In the genomic region with DNA sequence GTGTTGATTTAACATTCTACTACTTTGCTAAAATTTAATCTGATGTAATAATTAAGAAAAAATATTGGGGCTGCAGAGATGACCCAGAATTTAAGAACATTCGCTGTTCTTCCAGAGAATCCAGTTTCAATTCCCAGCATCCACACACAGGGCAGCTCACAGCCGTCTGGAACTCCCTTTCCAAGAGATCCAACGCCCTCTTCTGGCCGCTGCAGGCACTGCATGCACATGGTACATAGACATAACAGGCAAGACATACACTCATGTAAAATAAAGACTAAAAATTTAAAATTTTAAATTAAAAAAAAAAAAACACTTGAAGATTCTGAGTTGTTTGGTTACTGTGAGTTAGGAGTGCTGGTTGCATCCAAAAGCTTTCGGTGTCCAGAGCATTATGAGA, we compare ENCODE assay signal across 11 mouse cellular contexts. TPM values are rescaled to one million over a fixed set of nuclear protein-coding genes. Genes with fewer than 3 reads are reported as not detected.
A peak's percentile ranks its signal among the peaks of the same experiment; 100 is the strongest.
DNase-seq lines count a peak whose midpoint lies in the region; ATAC-seq and TF ChIP-seq lines count a peak whose summit lies in the region.
"Had no signal": no experiment of that assay in that cellular context is flagged by ENCODE, and none has a peak within 500 bp of the region (broad histone marks: within the 10 kb centered on the region; RNA-seq: fewer than 3 reads in every experiment).

No protein-coding gene starts in this region.

- no peak overlapping the region for H3K4me2 ChIP-seq in liver, embryonic 11.5 days
- H3K4me2 ChIP-seq: neural tube, embryonic 15.5 days had no signal

- H3K9me3 ChIP-seq in liver, embryonic 11.5 days (ENCODE audit: control insufficient read depth, low read length), result no peaks in the 10 kb centered on the region
- H3K9me3 ChIP-seq: neural tube, embryonic 15.5 days had no signal

- WGBS in liver, adult 2 months, result 58% methylated on average over 5 of the region's 5 CpGs
- 55% methylated on average over 5 of the region's 5 CpGs for WGBS in liver, embryonic 11.5 days

- peaks cover 3% of the 10 kb centered on the region; the same call in 1 of the 2 replicates for H3K4me1 ChIP-seq in liver, adult 2 months (ENCODE audit: control insufficient read depth, insufficient read depth, low read length)
- H3K4me1 ChIP-seq in liver, embryonic 11.5 days (replicated peaks; ENCODE audit: control insufficient read depth, insufficient read depth, low read length), result no peaks in the 10 kb centered on the region
- peaks cover 17% of the 10 kb centered on the region for H3K4me1 ChIP-seq in bone marrow macrophage, adult 2 months (ENCODE audit: control insufficient read depth, insufficient read depth, low read length)
- H3K4me1 ChIP-seq: neural tube, embryonic 15.5 days had no signal

- peak; percentile 49 to 57 for DNase-seq in cerebellum, postnatal 10 days
- no peak for DNase-seq in cerebellum, adult 18-20 months
- DNase-seq in liver, adult 2 months (ENCODE audit: extremely low read depth, low read depth, low spot score), result no peak
- DNase-seq in liver, embryonic 11.5 days (ENCODE audit: low spot score), result no peak
- peak; percentile 10 for DNase-seq in A20 (ENCODE audit: low read depth, low spot score)
- DNase-seq in adrenal gland, postnatal 10 days, result no peak
- DNase-seq: heart, adult 2 months had no signal

- H3K27ac ChIP-seq in liver, adult 2 months (replicated peaks; ENCODE audit: insufficient read depth, low read depth, low read length), result no peak overlapping the region
- H3K27ac ChIP-seq in liver, embryonic 11.5 days (ENCODE audit: low read depth, low read length), result no peak overlapping the region
- no peak overlapping the region for H3K27ac ChIP-seq in bone marrow macrophage, adult 2 months (ENCODE audit: insufficient read depth, low read depth, low read length)
- H3K27ac ChIP-seq: heart, adult 2 months; neural tube, embryonic 15.5 days; stomach, postnatal 0 days had no signal

- no peaks in the 10 kb centered on the region for H3K36me3 ChIP-seq in liver, adult 2 months (ENCODE audit: control insufficient read depth, insufficient read depth, low read length)
- H3K36me3 ChIP-seq in liver, embryonic 11.5 days (ENCODE audit: control insufficient read depth, insufficient read depth, low read length), result no peaks in the 10 kb centered on the region
- H3K36me3 ChIP-seq: neural tube, embryonic 15.5 days had no signal

- peak; percentile 56 for TF ChIP-seq CTCF in liver, adult 2 months (IDR thresholded peaks at IDR 0.05; ENCODE audit: low read depth, low read length)
- peak; percentile 19; the same call in 1 of the 2 replicates for TF ChIP-seq CTCF in bone marrow macrophage, adult 2 months (IDR thresholded peaks at IDR 0.05; ENCODE audit: low read depth, low read length)

- H3K9ac ChIP-seq in liver, adult 2 months (ENCODE audit: low read depth, low read length), result no peak overlapping the region
- no peak overlapping the region for H3K9ac ChIP-seq in liver, embryonic 11.5 days (ENCODE audit: low read depth, low read length)
- H3K9ac ChIP-seq: neural tube, embryonic 15.5 days had no signal

- no peaks in the 10 kb centered on the region for H3K27me3 ChIP-seq in liver, adult 2 months (ENCODE audit: control insufficient read depth, insufficient read depth, low read length)
- no peaks in the 10 kb centered on the region for H3K27me3 ChIP-seq in liver, embryonic 11.5 days (replicated peaks; ENCODE audit: control insufficient read depth, insufficient read depth, low read length)
- H3K27me3 ChIP-seq: neural tube, embryonic 15.5 days had no signal

- no peaks in the 10 kb centered on the region for H3K79me2 ChIP-seq in liver, adult 2 months (ENCODE audit: control insufficient read depth, insufficient read depth, low read length)

- H3K4me3 ChIP-seq in liver, adult 2 months (ENCODE audit: insufficient read depth, low read depth, low read length), result no peak overlapping the region
- no peak overlapping the region for H3K4me3 ChIP-seq in liver, embryonic 11.5 days (ENCODE audit: low read depth, low read length)
- no peak overlapping the region for H3K4me3 ChIP-seq in bone marrow macrophage, adult 2 months (ENCODE audit: insufficient read depth, low read length)
- H3K4me3 ChIP-seq: heart, adult 2 months; neural tube, embryonic 15.5 days had no signal

- TF ChIP-seq POLR2A in liver, adult 2 months (IDR thresholded peaks at IDR 0.05; ENCODE audit: extremely low read depth, insufficient read depth, low read length), result no peak
- no peak for TF ChIP-seq POLR2A in bone marrow macrophage, adult 2 months (IDR thresholded peaks at IDR 0.05; ENCODE audit: borderline replicate concordance, low read depth, low read length)

- no peak for ATAC-seq in liver, embryonic 11.5 days (replicated peaks; ENCODE audit: low FRiP score)
- no peak for ATAC-seq in megakaryocyte, adult 5-6 weeks (ENCODE audit: poor library complexity, severe bottlenecking)

RNA-seq across cellular contexts. Expression of a gene that starts 16.3 kb away (rescaled TPM):
- total RNA-seq in liver, adult 2 months (2014; rRNA removed), result 0.55 and 0.67 TPM in 2 replicates
- polyA plus RNA-seq in liver, adult 2 months (2012; rRNA removed), result 0.27 and 0.95 TPM in 2 replicates
- polyA plus RNA-seq in liver, embryonic 11.5 days (2014; fragmentation: Nextera tagmentation; extraction: Ambion mirVana), result 0.41 and 0.53 TPM in 2 replicates
- 106 and 116 TPM in 2 replicates for polyA plus RNA-seq in bone marrow macrophage, adult 2 months (2012; ENCODE audit: insufficient read depth, insufficient read length, missing spikeins)
- total RNA-seq in megakaryocyte, adult 5-6 weeks (2015), result 34.6 and 35.3 TPM in 2 replicates
- 35.5 and 36.5 TPM in 2 replicates for total RNA-seq in megakaryocyte, adult 5-6 weeks (2017)
- total RNA-seq in adrenal gland, postnatal 10 days (2021), result 1 to 10 TPM; 4.6 to 5.1 TPM

RNA-seq across cellular contexts. Expression of a gene that starts 40.3 kb away (rescaled TPM):
- total RNA-seq in liver, adult 2 months (2014; rRNA removed), result 6.6 and 12.5 TPM in 2 replicates
- polyA plus RNA-seq in liver, adult 2 months (2012; rRNA removed), result 37.1 and 84.4 TPM in 2 replicates
- 0.75 and 0.81 TPM in 2 replicates for polyA plus RNA-seq in liver, embryonic 11.5 days (2014; fragmentation: Nextera tagmentation; extraction: Ambion mirVana)
- polyA plus RNA-seq in bone marrow macrophage, adult 2 months (2012; ENCODE audit: insufficient read depth, insufficient read length, missing spikeins), result not detected in 2 replicates
- total RNA-seq in megakaryocyte, adult 5-6 weeks (2015), result not detected in 2 replicates
- total RNA-seq in megakaryocyte, adult 5-6 weeks (2017), result not detected in 2 replicates
- total RNA-seq in adrenal gland, postnatal 10 days (2021), result 1 to 10 TPM; 1.3 to 2.5 TPM

RNA-seq across cellular contexts. Expression of a gene that starts 42.2 kb away (rescaled TPM):
- total RNA-seq in liver, adult 2 months (2014; rRNA removed), result 0.27 TPM in 1 of 2 replicates, not detected in the other
- polyA plus RNA-seq in liver, adult 2 months (2012; rRNA removed), result 0.06 and 0.09 TPM in 2 replicates
- polyA plus RNA-seq in liver, embryonic 11.5 days (2014; fragmentation: Nextera tagmentation; extraction: Ambion mirVana), result 0.63 and 1.5 TPM in 2 replicates
- polyA plus RNA-seq in bone marrow macrophage, adult 2 months (2012; ENCODE audit: insufficient read depth, insufficient read length, missing spikeins), result 7.7 and 7.8 TPM in 2 replicates
- 3.3 and 4.5 TPM in 2 replicates for total RNA-seq in megakaryocyte, adult 5-6 weeks (2015)
- 3.3 and 4.5 TPM in 2 replicates for total RNA-seq in megakaryocyte, adult 5-6 weeks (2017)
- 1 to 10 TPM; 2.1 to 2.5 TPM for total RNA-seq in adrenal gland, postnatal 10 days (2021)

RNA-seq across cellular contexts. Expression of a gene that starts 48.6 kb away (rescaled TPM):
- total RNA-seq in liver, adult 2 months (2014; rRNA removed), result 0.47 and 1.3 TPM in 2 replicates
- polyA plus RNA-seq in liver, adult 2 months (2012; rRNA removed), result 1.7 and 3.3 TPM in 2 replicates
- 9.1 and 10.1 TPM in 2 replicates for polyA plus RNA-seq in liver, embryonic 11.5 days (2014; fragmentation: Nextera tagmentation; extraction: Ambion mirVana)
- 6.1 and 8.5 TPM in 2 replicates for polyA plus RNA-seq in bone marrow macrophage, adult 2 months (2012; ENCODE audit: insufficient read depth, insufficient read length, missing spikeins)
- total RNA-seq in megakaryocyte, adult 5-6 weeks (2015), result 1.9 and 2.5 TPM in 2 replicates
- total RNA-seq in megakaryocyte, adult 5-6 weeks (2017), result 2.3 and 7.7 TPM in 2 replicates
- total RNA-seq in adrenal gland, postnatal 10 days (2021), result 1 to 10 TPM; 3.8 to 6.2 TPM

RNA-seq across cellular contexts. Expression of a gene that starts 57.3 kb away (rescaled TPM):
- 0.74 and 0.81 TPM in 2 replicates for total RNA-seq in liver, adult 2 months (2014; rRNA removed)
- 0.56 and 1.3 TPM in 2 replicates for polyA plus RNA-seq in liver, adult 2 months (2012; rRNA removed)
- polyA plus RNA-seq in liver, embryonic 11.5 days (2014; fragmentation: Nextera tagmentation; extraction: Ambion mirVana), result 6.8 and 7.3 TPM in 2 replicates
- polyA plus RNA-seq in bone marrow macrophage, adult 2 months (2012; ENCODE audit: insufficient read depth, insufficient read length, missing spikeins), result 0.32 and 0.70 TPM in 2 replicates
- total RNA-seq in megakaryocyte, adult 5-6 weeks (2015), result 0.04 and 0.27 TPM in 2 replicates
- total RNA-seq in megakaryocyte, adult 5-6 weeks (2017), result not detected in 2 replicates
- 10 to 100 TPM; 27.1 to 31.1 TPM for total RNA-seq in adrenal gland, postnatal 10 days (2021)

Comparison
In these comparisons a context has a peak if more than half of its experiments do, and no peak if none do; other contexts are left out.
1. DNase-seq: peak in cerebellum, postnatal 10 days (2 of 2) and A20 (single experiment); none in cerebellum, adult 18-20 months (0 of 2), liver, adult 2 months (single experiment), liver, embryonic 11.5 days (single experiment) and adrenal gland, postnatal 10 days (single experiment).
2. RNA of a gene that starts 16.3 kb away (total RNA-seq): 34.6 to 36.5 TPM in megakaryocyte, adult 5-6 weeks; 4.6 to 5.1 TPM in adrenal gland, postnatal 10 days and 0.55 to 0.67 TPM in liver, adult 2 months; every median in the first group is over 4 times any median in the second.